Mouse (Mus musculus) hindbrain, postnatal 0 days (tissue): ENCODE data around the gene Fry. TPM values are rescaled to one million over a fixed set of nuclear protein-coding genes. Genes with fewer than 3 reads are reported as not detected.

ENCODE experiments used
- ATAC-seq: fragments of 200-750 bp; cut with Nextera tagmentation; 2 replicates; pipeline ENCODE4 v1.8.0; 2017; ENCODE audit warnings: mild to moderate bottlenecking, moderate TSS enrichment, moderate library complexity
- DNase-seq: peaks from one replicate; pipeline ENCODE4 v3.0.0-alpha.2; 2015; ENCODE audit warnings: low spot score
- H3K27ac ChIP-seq: fragments of 300-500 bp; sonication (generic); 2 replicates; pipeline ENCODE4 v1.5.1; 2014; ENCODE audit warnings: mild to moderate bottlenecking
- H3K27me3 ChIP-seq: fragments of 300-500 bp; sonication (generic); 2 replicates; pipeline ENCODE4 v1.6.1; 2014; ENCODE audit warnings: low read length, mixed read lengths; ENCODE audit not compliant: insufficient read depth
- H3K36me3 ChIP-seq: fragments of 300-500 bp; sonication (generic); 2 replicates; pipeline ENCODE4 v1.6.1; 2014; ENCODE audit warnings: low read length, mixed read lengths; ENCODE audit not compliant: insufficient read depth
- H3K4me1 ChIP-seq: fragments of 300-500 bp; sonication (generic); 2 replicates; pipeline ENCODE4 v1.6.1; 2014; ENCODE audit warnings: antibody characterized with exemption, low read length, mixed read lengths; ENCODE audit not compliant: insufficient read depth
- H3K4me2 ChIP-seq: fragments of 300-500 bp; sonication (generic); 2 replicates; pipeline ENCODE4 v1.6.1; 2014; ENCODE audit warnings: low read depth, mild to moderate bottlenecking, low read length, moderate library complexity, mixed read lengths
- H3K4me3 ChIP-seq: fragments of 300-500 bp; sonication (generic); 2 replicates; pipeline ENCODE4 v1.5.1; 2014; ENCODE audit warnings: low read length
- H3K9ac ChIP-seq: fragments of 300-500 bp; sonication (generic); replicated peaks from 2 replicates; pipeline ENCODE4 v1.6.1; 2014; ENCODE audit warnings: mild to moderate bottlenecking, low read length, moderate library complexity, mixed read lengths
- H3K9me3 ChIP-seq: fragments of 300-500 bp; sonication (generic); 2 replicates; pipeline ENCODE4 v1.6.1; 2016; ENCODE audit warnings: low read length, mixed read lengths
- CTCF ChIP-seq: IDR thresholded peaks from 2 replicates; pipeline ENCODE4 v1.5.1; 2016; ENCODE audit warnings: antibody characterized with exemption, control low read depth, low read depth
- WGBS: fragments of 180-500 bp; shearing (Covaris S2); extraction: QIAGEN DNeasy Blood & Tissue Kit; methylation state at CpG from one replicate; pipeline ENCODE4 v1.1.7; 2014; 5-methylcytosine and 5-hydroxymethylcytosine counted together
- polyA plus RNA-seq: library from polyadenylated mRNA; unstranded; fragments of >200 nt; fragmentation: Nextera tagmentation; extraction: Ambion mirVana; gene quantifications from 2 replicates; pipeline ENCODE4 v1.2.1, GENCODE M21; 2015
- total RNA-seq: library from RNA; depleted of rRNA; stranded (reverse); fragments of >200 nt; gene quantifications from 2 replicates; pipeline ENCODE4 v1.2.3, GENCODE M21; 2014

Fry gene
- total and polyA plus RNA-seq, 2 experiments from 2014 or later: 47.7 to 122 TPM

DNA sequence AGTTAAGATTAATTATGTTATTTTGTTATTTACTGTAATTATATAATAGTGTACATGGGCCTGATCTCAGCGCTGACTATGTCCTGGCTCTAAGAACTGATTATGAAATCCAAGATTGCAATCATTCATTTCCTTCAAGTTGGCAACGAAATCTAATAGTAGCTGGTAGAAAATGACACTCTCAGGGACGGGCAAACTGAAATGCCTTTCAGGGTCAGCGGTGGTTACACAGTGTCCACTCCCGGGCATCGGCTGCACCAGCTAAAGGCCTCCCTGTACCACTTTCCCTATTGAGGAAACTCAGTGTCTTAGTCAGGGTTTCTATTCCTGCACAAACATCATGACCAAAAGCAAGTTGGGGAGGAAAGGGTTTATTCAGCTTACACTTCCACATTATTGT is 243.8 kb downstream of the Fry start:
- H3K27me3 ChIP-seq: no peaks in the 10 kb centered on the region
- 0 out of 2 replicates have a peak, but pooled peaks cover 3% of the 10 kb centered on the region for H3K9me3 ChIP-seq
- H3K4me3 ChIP-seq: no peak overlapping the region
- H3K4me1 ChIP-seq: no peaks in the 10 kb centered on the region
- WGBS: 85% methylated on average over 6 of the region's 6 CpGs
- no peak overlapping the region for H3K9ac ChIP-seq
- no peak overlapping the region for H3K27ac ChIP-seq
- no peak for ATAC-seq
- peaks cover 27% of the 10 kb centered on the region for H3K36me3 ChIP-seq
- DNase-seq: no peak
- TF ChIP-seq CTCF: no peak
- H3K4me2 ChIP-seq: no peak overlapping the region

GRCm38 (mm10) chr5:150364621-150365020 is 246.2 kb downstream of the Fry start:
- DNase-seq: no peak
- no peak for TF ChIP-seq CTCF
- WGBS: 84% methylated on average over 3 of the region's 3 CpGs

GRCm38 (mm10) chr5:150367027-150367426 is 248.6 kb downstream of the Fry start:
- no peak for ATAC-seq
- WGBS: 85% methylated on average over 4 of the region's 4 CpGs

More at GRCm38 (mm10) chr5:150364621-150365020, 246.2 kb downstream of the Fry start:
- H3K9me3 ChIP-seq: 0 out of 2 replicates have a peak, but pooled peaks cover 3% of the 10 kb centered on the region
- no peak for ATAC-seq
- H3K4me1 ChIP-seq: no peaks in the 10 kb centered on the region
- H3K4me2 ChIP-seq: no peak overlapping the region
- no peaks in the 10 kb centered on the region for H3K27me3 ChIP-seq
- peaks cover 18% of the 10 kb centered on the region for H3K36me3 ChIP-seq
- H3K9ac ChIP-seq: no peak overlapping the region
- H3K4me3 ChIP-seq: no peak overlapping the region
- H3K27ac ChIP-seq: no peak overlapping the region

GRCm38 (mm10) chr5:150370291-150370690 is 251.8 kb downstream of the Fry start:
- H3K4me2 ChIP-seq: no peak overlapping the region
- no peak for DNase-seq
- H3K9me3 ChIP-seq: 0 out of 2 replicates have a peak, but pooled peaks cover 3% of the 10 kb centered on the region
- no peak overlapping the region for H3K27ac ChIP-seq
- no peak for ATAC-seq
- TF ChIP-seq CTCF: no peak
- no peaks in the 10 kb centered on the region for H3K27me3 ChIP-seq
- no peak overlapping the region for H3K9ac ChIP-seq
- WGBS: 47% methylated on average over 6 of the region's 6 CpGs
- no peak overlapping the region for H3K4me3 ChIP-seq
- H3K36me3 ChIP-seq: peaks cover 25% of the 10 kb centered on the region; the same call in 1 of the 2 replicates
- no peaks in the 10 kb centered on the region for H3K4me1 ChIP-seq

More at GRCm38 (mm10) chr5:150367027-150367426, 248.6 kb downstream of the Fry start:
- TF ChIP-seq CTCF: peak; percentile 43
- Histone ChIP-seq H3K9me3 (0 out of 2 replicates have a peak, but pooled peaks cover 3% of the 10 kb centered on the region), H3K36me3 (peaks cover 24% of the 10 kb centered on the region; the same call in 1 of the 2 replicates), H3K9ac (no peak overlapping the region), H3K4me1 (no peaks in the 10 kb centered on the region), H3K4me3 (no peak overlapping the region), H3K4me2 (no peak overlapping the region), H3K27ac (no peak overlapping the region), H3K27me3 (no peaks in the 10 kb centered on the region)
- no peak for DNase-seq

DNA sequence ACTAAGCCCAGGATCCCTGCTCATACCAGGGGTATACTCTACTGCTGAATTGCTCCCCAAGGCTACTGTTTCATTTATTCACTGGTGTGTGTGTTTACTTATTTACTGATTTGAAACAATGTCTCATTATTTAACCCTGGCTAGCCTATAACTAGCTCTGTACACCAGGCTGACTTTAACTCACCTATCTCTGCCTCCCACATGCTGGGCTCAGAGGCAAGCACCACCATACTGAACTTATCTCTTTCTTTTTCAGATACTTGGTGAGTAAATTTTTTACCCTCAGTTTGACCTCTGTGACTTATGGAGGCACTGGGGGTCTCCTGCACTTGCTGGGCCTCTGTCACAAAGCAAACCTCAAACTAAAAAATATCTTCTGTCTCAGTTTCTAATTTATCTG is 252.4 kb downstream of the Fry start:
- 0 out of 2 replicates have a peak, but pooled peaks cover 3% of the 10 kb centered on the region for H3K9me3 ChIP-seq
- no peaks in the 10 kb centered on the region for H3K27me3 ChIP-seq
- no peak overlapping the region for H3K4me2 ChIP-seq
- H3K9ac ChIP-seq: no peak overlapping the region
- H3K4me3 ChIP-seq: no peak overlapping the region
- no peak overlapping the region for H3K27ac ChIP-seq
- no peak for TF ChIP-seq CTCF
- H3K36me3 ChIP-seq: peaks cover 25% of the 10 kb centered on the region; the same call in 1 of the 2 replicates
- no peak for ATAC-seq
- DNase-seq: no peak
- H3K4me1 ChIP-seq: no peaks in the 10 kb centered on the region

GRCm38 (mm10) chr5:150372956-150373355 is 254.5 kb downstream of the Fry start:
- WGBS: 75% methylated on average over 3 of the region's 3 CpGs
- H3K36me3 ChIP-seq: peaks cover 25% of the 10 kb centered on the region; the same call in 1 of the 2 replicates
- no peak for ATAC-seq

GRCm38 (mm10) chr5:150374778-150375559 is 256.5 kb downstream of the Fry start:
- WGBS: 83% methylated on average over 8 of the region's 8 CpGs
- H3K36me3 ChIP-seq: peaks cover 22% of the 10 kb centered on the region; the same call in 1 of the 2 replicates

More at GRCm38 (mm10) chr5:150372956-150373355, 254.5 kb downstream of the Fry start:
- Histone ChIP-seq H3K4me3 (no peak overlapping the region), H3K9me3 (no peaks in the 10 kb centered on the region), H3K4me2 (no peak overlapping the region), H3K9ac (no peak overlapping the region), H3K27ac (no peak overlapping the region), H3K4me1 (no peaks in the 10 kb centered on the region), H3K27me3 (no peaks in the 10 kb centered on the region)
- TF ChIP-seq CTCF: no peak
- no peak for DNase-seq

More at GRCm38 (mm10) chr5:150374778-150375559, 256.5 kb downstream of the Fry start:
- Histone ChIP-seq H3K9ac (no peak overlapping the region), H3K27me3 (no peaks in the 10 kb centered on the region), H3K4me1 (no peaks in the 10 kb centered on the region), H3K4me3 (no peak overlapping the region), H3K4me2 (no peak overlapping the region), H3K9me3 (no peaks in the 10 kb centered on the region), H3K27ac (no peak overlapping the region)
- ATAC-seq (no peak), DNase-seq (no peak)
- no peak for TF ChIP-seq CTCF
